Mouse (Mus musculus): ENCODE results near the gene Fam83e. TPM values are rescaled to one million over a fixed set of nuclear protein-coding genes. Genes with fewer than 3 reads are reported as not detected.
A peak's percentile ranks its signal among the peaks of the same experiment; 100 is the strongest.

The Fam83e gene
- polyA plus RNA-seq, 1 experiment from 2014 or later = 0.42 TPM

GRCm38 (mm10) chr7:45716952-45717917 is 3.8 kb upstream of the Fam83e start:
- H3K36me3 ChIP-seq (ENCODE audit: control insufficient read depth, insufficient read depth, low read length) = peaks cover 20% of the 10 kb centered on the region
- H3K4me1 ChIP-seq (ENCODE audit: control insufficient read depth, insufficient read depth, low read length) = peaks cover 33% of the 10 kb centered on the region
- 10% methylated on average over 31 of the region's 31 CpGs for WGBS
- ATAC-seq (ENCODE audit: insufficient read depth, low FRiP score, low TSS enrichment) (peak; percentile 14; the same call in 1 of the 2 replicates), DNase-seq (ENCODE audit: low spot score) (no peak)
- peak overlapping the region; percentile 86 for H3K9ac ChIP-seq (ENCODE audit: low read length)
- H3K27me3 ChIP-seq (ENCODE audit: control insufficient read depth, insufficient read depth, low read length) = no peaks in the 10 kb centered on the region
- H3K4me2 ChIP-seq (ENCODE audit: low read depth) = peak overlapping the region; percentile 93
- H3K4me3 ChIP-seq (ENCODE audit: low read depth, low read length) = peak overlapping the region; percentile 97
- no peaks in the 10 kb centered on the region for H3K9me3 ChIP-seq (ENCODE audit: control insufficient read depth, low read length)
- peak overlapping the region; percentile 88 for H3K27ac ChIP-seq (ENCODE audit: low read depth, low read length)

- Histone ChIP-seq H3K9ac (ENCODE audit: low read length) (peak within 1 kb of the TSS; percentile 98), H3K4me1 (ENCODE audit: control insufficient read depth, insufficient read depth, low read length) (peaks cover 33% of the 10 kb centered on the region), H3K27me3 (ENCODE audit: control insufficient read depth, insufficient read depth, low read length) (no peaks in the 10 kb centered on the region), H3K9me3 (ENCODE audit: control insufficient read depth, low read length) (no peaks in the 10 kb centered on the region), H3K27ac (ENCODE audit: low read depth, low read length) (peak within 1 kb of the TSS; percentile 88), H3K4me3 (ENCODE audit: low read depth, low read length) (peak within 1 kb of the TSS; percentile 97), H3K36me3 (ENCODE audit: control insufficient read depth, insufficient read depth, low read length) (peaks cover 23% of the 10 kb centered on the region), H3K4me2 (ENCODE audit: low read depth) (peak within 1 kb of the TSS; percentile 93)
- WGBS = under 1% methylated on average over 41 of the region's 41 CpGs
- DNase-seq (ENCODE audit: low spot score) = peak; percentile 99
- peak; percentile 58; the same call in 1 of the 2 replicates for ATAC-seq (ENCODE audit: insufficient read depth, low FRiP score, low TSS enrichment)
These were observed 3.1 kb upstream of the Fam83e start, which contains the start of gene Sphk2 for GRCm38 (mm10) chr7:45717918-45718297. Sphk2 (minus strand) TSS chr7:45718002.

- Histone ChIP-seq H3K4me1 (ENCODE audit: control insufficient read depth, insufficient read depth, low read length) (peaks cover 33% of the 10 kb centered on the region), H3K27ac (ENCODE audit: low read depth, low read length) (peak overlapping the region; percentile 88), H3K9me3 (ENCODE audit: control insufficient read depth, low read length) (no peaks in the 10 kb centered on the region), H3K4me2 (ENCODE audit: low read depth) (peak overlapping the region; percentile 93), H3K9ac (ENCODE audit: low read length) (peak overlapping the region; percentile 98), H3K36me3 (ENCODE audit: control insufficient read depth, insufficient read depth, low read length) (peaks cover 20% of the 10 kb centered on the region), H3K4me3 (ENCODE audit: low read depth, low read length) (peak overlapping the region; percentile 97), H3K27me3 (ENCODE audit: control insufficient read depth, insufficient read depth, low read length) (no peaks in the 10 kb centered on the region)
- ATAC-seq (ENCODE audit: insufficient read depth, low FRiP score, low TSS enrichment) = no peak
- under 1% methylated on average over 20 of the region's 20 CpGs for WGBS
- DNase-seq (ENCODE audit: low spot score) = no peak
These were observed 2.7 kb upstream of the Fam83e start for GRCm38 (mm10) chr7:45718331-45718730.

GRCm38 (mm10) chr7:45719180-45719579 is 1.8 kb upstream of the Fam83e start:
- Histone ChIP-seq H3K27ac (ENCODE audit: low read depth, low read length) (no peak overlapping the region), H3K4me1 (ENCODE audit: control insufficient read depth, insufficient read depth, low read length) (peaks cover 31% of the 10 kb centered on the region), H3K27me3 (ENCODE audit: control insufficient read depth, insufficient read depth, low read length) (no peaks in the 10 kb centered on the region), H3K36me3 (ENCODE audit: control insufficient read depth, insufficient read depth, low read length) (peaks cover 23% of the 10 kb centered on the region), H3K9ac (ENCODE audit: low read length) (peak overlapping the region; percentile 98), H3K4me3 (ENCODE audit: low read depth, low read length) (peak overlapping the region; percentile 97), H3K4me2 (ENCODE audit: low read depth) (peak overlapping the region; percentile 93), H3K9me3 (ENCODE audit: control insufficient read depth, low read length) (no peaks in the 10 kb centered on the region)
- DNase-seq (ENCODE audit: low spot score) (no peak), ATAC-seq (ENCODE audit: insufficient read depth, low FRiP score, low TSS enrichment) (no peak)
- 86% methylated on average over 10 of the region's 10 CpGs for whole genome bisulfite sequencing

- peaks cover 28% of the 10 kb centered on the region for H3K36me3 ChIP-seq (ENCODE audit: control insufficient read depth, insufficient read depth, low read length)
- no peak for DNase-seq (ENCODE audit: low spot score)
- 92% methylated on average over 15 of the region's 16 CpGs for WGBS
- H3K4me3 ChIP-seq (ENCODE audit: low read depth, low read length) = no peak overlapping the region
- peaks cover 25% of the 10 kb centered on the region for H3K4me1 ChIP-seq (ENCODE audit: control insufficient read depth, insufficient read depth, low read length)
- no peak for ATAC-seq (ENCODE audit: insufficient read depth, low FRiP score, low TSS enrichment)
- no peaks in the 10 kb centered on the region for H3K9me3 ChIP-seq (ENCODE audit: control insufficient read depth, low read length)
- no peaks in the 10 kb centered on the region for H3K27me3 ChIP-seq (ENCODE audit: control insufficient read depth, insufficient read depth, low read length)
- no peak overlapping the region for H3K4me2 ChIP-seq (ENCODE audit: low read depth)
- H3K9ac ChIP-seq (ENCODE audit: low read length) = no peak overlapping the region
- H3K27ac ChIP-seq (ENCODE audit: low read depth, low read length) = no peak overlapping the region; the same call in 1 of the 2 replicates
These were observed 1.1 kb upstream of the Fam83e start for GRCm38 (mm10) chr7:45719738-45720412.

GRCm38 (mm10) chr7:45721234-45721571 is 191 bp downstream of the Fam83e start:
- WGBS = 79% methylated on average over 7 of the region's 7 CpGs
- Histone ChIP-seq H3K9me3 (ENCODE audit: control insufficient read depth, low read length) (no peaks in the 10 kb centered on the region), H3K9ac (ENCODE audit: low read length) (no peak overlapping the region), H3K4me1 (ENCODE audit: control insufficient read depth, insufficient read depth, low read length) (peaks cover 17% of the 10 kb centered on the region), H3K27ac (ENCODE audit: low read depth, low read length) (no peak overlapping the region), H3K27me3 (ENCODE audit: control insufficient read depth, insufficient read depth, low read length) (no peaks in the 10 kb centered on the region), H3K4me2 (ENCODE audit: low read depth) (no peak overlapping the region), H3K36me3 (ENCODE audit: control insufficient read depth, insufficient read depth, low read length) (peaks cover 31% of the 10 kb centered on the region), H3K4me3 (ENCODE audit: low read depth, low read length) (no peak overlapping the region)
- no peak for DNase-seq (ENCODE audit: low spot score)
- no peak for ATAC-seq (ENCODE audit: insufficient read depth, low FRiP score, low TSS enrichment)

- no peaks in the 10 kb centered on the region for H3K27me3 ChIP-seq (ENCODE audit: control insufficient read depth, insufficient read depth, low read length)
- no peak overlapping the region for H3K9ac ChIP-seq (ENCODE audit: low read length)
- H3K4me1 ChIP-seq (ENCODE audit: control insufficient read depth, insufficient read depth, low read length) = peaks cover 11% of the 10 kb centered on the region
- H3K9me3 ChIP-seq (ENCODE audit: control insufficient read depth, low read length) = no peaks in the 10 kb centered on the region
- peaks cover 34% of the 10 kb centered on the region for H3K36me3 ChIP-seq (ENCODE audit: control insufficient read depth, insufficient read depth, low read length)
- H3K4me2 ChIP-seq (ENCODE audit: low read depth) = no peak overlapping the region
- ATAC-seq (ENCODE audit: insufficient read depth, low FRiP score, low TSS enrichment) (no peak), DNase-seq (ENCODE audit: low spot score) (no peak)
- H3K4me3 ChIP-seq (ENCODE audit: low read depth, low read length) = 0 out of 2 replicates have a peak overlapping the region, but pooled peaks have one; percentile 2
- no peak overlapping the region for H3K27ac ChIP-seq (ENCODE audit: low read depth, low read length)
- WGBS = 73% methylated on average over 13 of the region's 13 CpGs
These were observed 783 bp downstream of the Fam83e start for GRCm38 (mm10) chr7:45721642-45722347.

- H3K4me3 ChIP-seq (ENCODE audit: low read depth, low read length) = 0 out of 2 replicates have a peak overlapping the region, but pooled peaks have one; percentile 2
- H3K9me3 ChIP-seq (ENCODE audit: control insufficient read depth, low read length) = no peaks in the 10 kb centered on the region
- H3K4me2 ChIP-seq (ENCODE audit: low read depth) = no peak overlapping the region
- H3K4me1 ChIP-seq (ENCODE audit: control insufficient read depth, insufficient read depth, low read length) = peaks cover 8% of the 10 kb centered on the region
- H3K36me3 ChIP-seq (ENCODE audit: control insufficient read depth, insufficient read depth, low read length) = peaks cover 34% of the 10 kb centered on the region
- no peaks in the 10 kb centered on the region for H3K27me3 ChIP-seq (ENCODE audit: control insufficient read depth, insufficient read depth, low read length)
- DNase-seq (ENCODE audit: low spot score) (no peak), ATAC-seq (ENCODE audit: insufficient read depth, low FRiP score, low TSS enrichment) (no peak)
- WGBS = 79% methylated on average over 13 of the region's 13 CpGs
- H3K27ac ChIP-seq (ENCODE audit: low read depth, low read length) = no peak overlapping the region
- H3K9ac ChIP-seq (ENCODE audit: low read length) = no peak overlapping the region
These were observed 1.3 kb downstream of the Fam83e start for GRCm38 (mm10) chr7:45722348-45722713.
